Mouse (Mus musculus) layer of hippocampus, postnatal 14 days (tissue): ENCODE measurements at regions not wholly inside any gene's neighbourhood (a gene's known extent, or its start where the extent isn't known, plus 50 kb on each side); places are given as distances from the start of the nearest gene placed in this dataset.
A peak's percentile ranks its signal among the peaks of the same experiment; 100 is the strongest.

Experiments used
- DNase-seq, 2 experiments: peaks; one replicate each; pipeline ENCODE4 v3.0.0; 2021 to 2022; ENCODE audit warnings: low spot score in 2 of 2, mixed read lengths in 1 of 2

DNA sequence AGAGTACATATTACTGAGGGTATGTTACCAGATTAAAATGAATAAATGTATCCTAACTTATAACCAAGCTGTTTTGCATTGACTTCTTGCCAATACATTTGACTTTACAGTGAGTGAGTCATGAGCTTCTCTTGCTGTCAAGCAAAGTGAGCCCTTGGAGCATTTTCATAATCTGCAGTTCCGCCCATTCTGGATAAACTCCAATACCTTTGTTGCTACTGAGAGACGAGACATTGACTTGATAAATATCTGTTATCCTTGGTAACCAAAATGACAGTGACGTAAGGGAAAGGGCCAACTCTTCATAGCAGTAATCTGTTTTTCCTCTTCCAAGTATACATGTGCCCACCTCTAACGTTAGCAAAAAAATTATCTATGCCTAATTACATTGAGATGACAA, 923.0 kb downstream of the Grm8 start:
- DNase-seq = peak in 1 of 2 experiments; percentile 0

- no peak for DNase-seq
Observed at GRCm38 (mm10) chr6:27161643-27162042, 973.3 kb downstream of the Grm8 start.
